Mouse (Mus musculus) C2C12 (cell line): Measurements from ENCODE around the gene Cdc27. TPM values are rescaled to one million over a fixed set of nuclear protein-coding genes. Genes with fewer than 3 reads are reported as not detected.

Experiments
- H3K27me3 ChIP-seq: one replicate; pipeline ENCODE4 v1.6.1; 2011; ENCODE audit not compliant: control insufficient read depth, insufficient read depth, insufficient read length
- H3K36me3 ChIP-seq: one replicate; pipeline ENCODE4 v1.6.1; 2011; ENCODE audit not compliant: control insufficient read depth, insufficient read depth
- H3K4me3 ChIP-seq: one replicate; pipeline ENCODE4 v1.5.1; 2011; ENCODE audit warnings: mild to moderate bottlenecking, control low read depth; ENCODE audit not compliant: poor library complexity, insufficient read depth, severe bottlenecking
- H3K79me2 ChIP-seq: one replicate; pipeline ENCODE4 v1.6.1; 2011; ENCODE audit not compliant: control insufficient read depth, insufficient read depth
- H3K79me3 ChIP-seq: one replicate; pipeline ENCODE4 v1.6.1; 2011; ENCODE audit warnings: low read depth, control low read depth
- H3ac ChIP-seq: one replicate; pipeline ENCODE3; 2011; ENCODE audit warnings: low read depth; ENCODE audit not compliant: control insufficient read depth, insufficient read length
- CEBPB ChIP-seq: IDR thresholded peaks from one replicate; pipeline ENCODE4 v1.6.1; 2011; ENCODE audit warnings: low read depth, mild to moderate bottlenecking, control low read depth, moderate library complexity
- CTCF ChIP-seq: IDR thresholded peaks from one replicate; pipeline ENCODE4 v1.5.1; 2011; ENCODE audit not compliant: control insufficient read depth, insufficient read depth, insufficient read length
- FOSL1 ChIP-seq: IDR thresholded peaks from one replicate; pipeline ENCODE4 v1.8.0; 2011; ENCODE audit warnings: mild to moderate bottlenecking, low read length; ENCODE audit not compliant: poor library complexity, insufficient read depth, severe bottlenecking
- MAX ChIP-seq: IDR thresholded peaks from one replicate; pipeline ENCODE4 v1.6.1; 2011; ENCODE audit warnings: mild to moderate bottlenecking, control low read depth
- MYOD1 ChIP-seq: IDR thresholded peaks from one replicate; pipeline ENCODE4 v1.6.1; 2011; ENCODE audit warnings: low read depth; ENCODE audit not compliant: control insufficient read depth, insufficient read length
- MYOG ChIP-seq: IDR thresholded peaks from one replicate; pipeline ENCODE4 v1.6.1; 2011; ENCODE audit not compliant: control insufficient read depth, insufficient read length; ENCODE audit errors: extremely low read depth
- USF1 ChIP-seq: IDR thresholded peaks from one replicate; pipeline ENCODE4 v1.6.1; 2011; ENCODE audit warnings: low read depth, mild to moderate bottlenecking, control low read depth, moderate library complexity
- long read RNA-seq, 2 experiments: library from polyadenylated mRNA; unstranded; transcript quantifications; one replicate each; pipeline ENCODE4 v2.0.0; 2019 to 2020
- polyA plus RNA-seq: library from polyadenylated mRNA; unstranded; fragments of >200 nt; fragmentation: generic; extraction: Trizol; gene quantifications from one replicate; pipeline ENCODE4 v1.2.1, GENCODE M21; 2012; ENCODE audit warnings: missing spikeins

Cdc27 gene
- 8.4 TPM for polyA plus RNA-seq
- long read RNA-seq, experiment 1, partial matches to known transcripts, result 7 of 14 reads
- long read RNA-seq, experiment 1, other reads (novel, unspliced or antisense), result 7 of 14 reads
- long read RNA-seq, experiment 2, full-length matches to known transcripts, result 31 of 91 reads
- long read RNA-seq, experiment 2, partial matches to known transcripts, result 21 of 91 reads
- long read RNA-seq, experiment 2, other reads (novel, unspliced or antisense), result 39 of 91 reads

GRCm38 (mm10) chr11:104550406-104550974 is at the start of gene Cdc27, which contains the start of gene Myl4:
Gene Cdc27 (minus strand): TSS chr11:104550620.
Gene Myl4 (plus strand): TSS chr11:104550663.
- no peaks in the 10 kb centered on the region for H3K27me3 ChIP-seq
- peaks cover 49% of the 10 kb centered on the region for H3K79me2 ChIP-seq
- peak within 1 kb of the TSS; percentile 92 for H3K4me3 ChIP-seq
- peak within 1 kb of the TSS; percentile 95 for H3ac ChIP-seq
- TF ChIP-seq MAX (peak; percentile 42), USF1 (no peak)
- peaks cover 44% of the 10 kb centered on the region for H3K79me3 ChIP-seq
- peaks cover 21% of the 10 kb centered on the region for H3K36me3 ChIP-seq

GRCm38 (mm10) chr11:104599265-104599945 is 49.0 kb upstream of the Cdc27 start:
- H3K79me2 ChIP-seq, result no peaks in the 10 kb centered on the region
- H3K36me3 ChIP-seq, result no peaks in the 10 kb centered on the region
- no peaks in the 10 kb centered on the region for H3K79me3 ChIP-seq
- no peak for TF ChIP-seq FOSL1
- TF ChIP-seq MYOG, result no peak
- no peak for TF ChIP-seq CEBPB
- no peak for TF ChIP-seq MAX
- TF ChIP-seq CTCF, result no peak
- TF ChIP-seq MYOD1, result no peak
- TF ChIP-seq USF1, result no peak
- H3ac ChIP-seq, result no peak overlapping the region
- no peaks in the 10 kb centered on the region for H3K27me3 ChIP-seq
- no peak overlapping the region for H3K4me3 ChIP-seq

- TF ChIP-seq MYOD1 (no peak), MAX (no peak), MYOG (no peak), FOSL1 (no peak), USF1 (no peak), CTCF (no peak), CEBPB (no peak)
- Histone ChIP-seq H3K79me3 (no peaks in the 10 kb centered on the region), H3K79me2 (no peaks in the 10 kb centered on the region), H3ac (no peak overlapping the region), H3K27me3 (no peaks in the 10 kb centered on the region), H3K4me3 (no peak overlapping the region), H3K36me3 (no peaks in the 10 kb centered on the region)
Observed at GRCm38 (mm10) chr11:104596365-104596764, 45.9 kb upstream of the Cdc27 start.

- TF ChIP-seq CEBPB (no peak), MYOG (no peak), CTCF (no peak), MYOD1 (no peak), FOSL1 (no peak), MAX (no peak), USF1 (no peak)
- Histone ChIP-seq H3K27me3 (no peaks in the 10 kb centered on the region), H3K79me3 (no peaks in the 10 kb centered on the region), H3ac (no peak overlapping the region), H3K36me3 (no peaks in the 10 kb centered on the region), H3K4me3 (no peak overlapping the region), H3K79me2 (no peaks in the 10 kb centered on the region)
Observed at GRCm38 (mm10) chr11:104592066-104592835, 41.8 kb upstream of the Cdc27 start.

GRCm38 (mm10) chr11:104590148-104590547 is 39.7 kb upstream of the Cdc27 start:
- no peaks in the 10 kb centered on the region for H3K27me3 ChIP-seq
- H3K4me3 ChIP-seq, result no peak overlapping the region
- H3K36me3 ChIP-seq, result no peaks in the 10 kb centered on the region
- H3ac ChIP-seq, result no peak overlapping the region
- no peaks in the 10 kb centered on the region for H3K79me3 ChIP-seq
- TF ChIP-seq CTCF (peak; percentile 69), CEBPB (no peak)
- no peaks in the 10 kb centered on the region for H3K79me2 ChIP-seq
